Mouse (Mus musculus): Measurements from ENCODE around the gene Vkorc1l1.

DNA sequence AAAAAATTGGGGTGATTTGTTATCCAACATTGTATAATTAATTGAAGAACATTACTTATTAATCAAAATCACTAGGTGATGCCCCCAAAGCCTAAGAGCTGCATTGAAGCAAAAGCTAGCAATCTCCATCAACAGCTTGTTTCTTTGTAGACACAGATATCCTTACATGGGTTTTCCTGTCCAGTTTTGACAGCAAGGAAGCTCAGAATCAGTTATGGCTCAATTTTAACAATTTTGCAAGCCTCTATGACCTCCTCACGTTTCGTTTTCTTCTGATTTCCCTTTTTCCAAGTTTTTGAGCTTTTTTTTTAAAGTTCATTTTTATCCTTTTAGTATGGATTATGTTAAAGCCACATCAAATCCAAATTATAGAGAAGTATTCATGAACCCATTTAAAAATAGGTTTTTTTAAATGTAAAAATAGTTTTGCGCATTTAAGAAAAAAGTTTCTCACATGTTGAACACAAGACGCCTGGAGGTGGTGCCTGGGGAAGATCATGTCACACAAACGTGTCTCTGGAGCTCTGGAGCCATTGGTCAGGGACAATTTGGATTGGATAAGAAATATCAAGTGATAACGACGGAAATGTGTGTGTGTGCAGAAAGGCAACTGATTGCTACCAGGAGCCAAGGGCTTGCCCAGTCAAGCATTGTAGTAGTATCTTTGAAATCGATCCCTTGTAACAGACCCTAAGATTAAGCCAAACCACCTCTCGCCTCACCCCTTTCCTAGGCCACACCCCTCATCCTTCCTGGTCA is 855 bp upstream of the Vkorc1l1 start:
- no peak for TF ChIP-seq CTCF (IDR thresholded peaks at IDR 0.05; ENCODE audit: low read depth)
- 0 out of 2 replicates have a peak, but pooled peaks have one; percentile 32 for TF ChIP-seq EP300 (IDR thresholded peaks at IDR 0.05; ENCODE audit: low read depth)

Measured in heart, postnatal 0 days (tissue).